Mouse (Mus musculus): Measurements from ENCODE around the gene 6430550D23Rik. TPM values are rescaled to one million over a fixed set of nuclear protein-coding genes. Genes with fewer than 3 reads are reported as not detected.
A peak's percentile ranks its signal among the peaks of the same experiment; 100 is the strongest.

Gene 6430550D23Rik
- polyA plus RNA-seq (2015; fragmentation: Nextera tagmentation; extraction: Ambion mirVana), result 0.68 and 2.5 TPM in 2 replicates

- peak; percentile 97 for DNase-seq (ENCODE audit: low spot score)
- H3K27me3 ChIP-seq (ENCODE audit: insufficient read depth, low read length), result no peaks in the 10 kb centered on the region
- H3K9me3 ChIP-seq (replicated peaks; ENCODE audit: low read length), result no peaks in the 10 kb centered on the region
- under 1% methylated on average over 44 of the region's 45 CpGs for WGBS
- H3K4me3 ChIP-seq (replicated peaks; ENCODE audit: low read depth, low read length), result peak within 1 kb of the TSS; percentile 69
- H3K4me1 ChIP-seq (replicated peaks; ENCODE audit: insufficient read depth, low read length), result peaks cover 5% of the 10 kb centered on the region; the same call in 1 of the 2 replicates
- TF ChIP-seq CTCF (IDR thresholded peaks at IDR 0.05; ENCODE audit: low read depth), result no peak
- H3K9ac ChIP-seq (ENCODE audit: low read depth, low read length), result peak within 1 kb of the TSS; percentile 72
- peaks cover 24% of the 10 kb centered on the region for H3K36me3 ChIP-seq (ENCODE audit: insufficient read depth, low read length)
- ATAC-seq (replicated peaks; ENCODE audit: low FRiP score, low read depth), result peak; percentile 99
- H3K27ac ChIP-seq, result peak within 1 kb of the TSS; percentile 79
- H3K4me2 ChIP-seq (ENCODE audit: low read length), result peak within 1 kb of the TSS; percentile 75
Observed at GRCm38 (mm10) chr2:156007888-156008532, at the start of gene 6430550D23Rik, which contains the start of gene Ergic3. Gene 6430550D23Rik (minus strand): TSS chr2:156007977. Gene Ergic3 (plus strand): TSS chr2:156008045.

- DNase-seq (ENCODE audit: low spot score) (no peak), ATAC-seq (replicated peaks; ENCODE audit: low FRiP score, low read depth) (no peak)
- Histone ChIP-seq H3K36me3 (ENCODE audit: insufficient read depth, low read length) (no peaks in the 10 kb centered on the region), H3K27me3 (ENCODE audit: insufficient read depth, low read length) (no peaks in the 10 kb centered on the region), H3K27ac (no peak within 1 kb of the TSS), H3K9ac (ENCODE audit: low read depth, low read length) (no peak within 1 kb of the TSS), H3K4me3 (replicated peaks; ENCODE audit: low read depth, low read length) (no peak within 1 kb of the TSS), H3K4me1 (replicated peaks; ENCODE audit: insufficient read depth, low read length) (0 out of 2 replicates have a peak, but pooled peaks cover 3% of the 10 kb centered on the region), H3K4me2 (ENCODE audit: low read length) (no peak within 1 kb of the TSS), H3K9me3 (replicated peaks; ENCODE audit: low read length) (no peaks in the 10 kb centered on the region)
- WGBS, result 77% methylated on average over 9 of the region's 9 CpGs
- TF ChIP-seq CTCF (IDR thresholded peaks at IDR 0.05; ENCODE audit: low read depth), result no peak
Observed at GRCm38 (mm10) chr2:156052816-156053215, 45.0 kb upstream of the 6430550D23Rik start, which contains the start of gene Fer1l4. Gene Fer1l4 (minus strand): TSS chr2:156052947.

GRCm38 (mm10) chr2:156047929-156048328, 40.2 kb upstream of the 6430550D23Rik start:
- TF ChIP-seq CTCF (IDR thresholded peaks at IDR 0.05; ENCODE audit: low read depth), result no peak
- H3K36me3 ChIP-seq (ENCODE audit: insufficient read depth, low read length), result no peaks in the 10 kb centered on the region
- 0 out of 2 replicates have a peak overlapping the region, but pooled peaks have one; percentile 17 for H3K4me3 ChIP-seq (replicated peaks; ENCODE audit: low read depth, low read length)
- ATAC-seq (replicated peaks; ENCODE audit: low FRiP score, low read depth) (no peak), DNase-seq (ENCODE audit: low spot score) (peak; percentile 40)
- no peak overlapping the region for H3K9ac ChIP-seq (ENCODE audit: low read depth, low read length)
- no peaks in the 10 kb centered on the region for H3K9me3 ChIP-seq (replicated peaks; ENCODE audit: low read length)
- no peaks in the 10 kb centered on the region for H3K27me3 ChIP-seq (ENCODE audit: insufficient read depth, low read length)
- WGBS, result 6% methylated on average over 19 of the region's 19 CpGs
- 0 out of 2 replicates have a peak, but pooled peaks cover 4% of the 10 kb centered on the region for H3K4me1 ChIP-seq (replicated peaks; ENCODE audit: insufficient read depth, low read length)
- peak overlapping the region; percentile 52 for H3K4me2 ChIP-seq (ENCODE audit: low read length)
- no peak overlapping the region for H3K27ac ChIP-seq

- no peaks in the 10 kb centered on the region for H3K36me3 ChIP-seq (ENCODE audit: insufficient read depth, low read length)
- no peaks in the 10 kb centered on the region for H3K27me3 ChIP-seq (ENCODE audit: insufficient read depth, low read length)
- ATAC-seq (replicated peaks; ENCODE audit: low FRiP score, low read depth) (no peak), DNase-seq (ENCODE audit: low spot score) (no peak)
- 0 out of 2 replicates have a peak, but pooled peaks cover 2% of the 10 kb centered on the region for H3K4me1 ChIP-seq (replicated peaks; ENCODE audit: insufficient read depth, low read length)
- no peak overlapping the region for H3K9ac ChIP-seq (ENCODE audit: low read depth, low read length)
- H3K27ac ChIP-seq, result no peak overlapping the region
- no peaks in the 10 kb centered on the region for H3K9me3 ChIP-seq (replicated peaks; ENCODE audit: low read length)
- H3K4me2 ChIP-seq (ENCODE audit: low read length), result no peak overlapping the region
- no peak for TF ChIP-seq CTCF (IDR thresholded peaks at IDR 0.05; ENCODE audit: low read depth)
- no peak overlapping the region for H3K4me3 ChIP-seq (replicated peaks; ENCODE audit: low read depth, low read length)
- WGBS, result 81% methylated on average over 8 of the region's 8 CpGs
Observed at GRCm38 (mm10) chr2:156042903-156043302, 35.1 kb upstream of the 6430550D23Rik start.

- no peak overlapping the region for H3K4me2 ChIP-seq (ENCODE audit: low read length)
- ATAC-seq (replicated peaks; ENCODE audit: low FRiP score, low read depth) (no peak), DNase-seq (ENCODE audit: low spot score) (no peak)
- H3K9me3 ChIP-seq (replicated peaks; ENCODE audit: low read length), result no peaks in the 10 kb centered on the region
- no peaks in the 10 kb centered on the region for H3K36me3 ChIP-seq (ENCODE audit: insufficient read depth, low read length)
- no peak overlapping the region for H3K4me3 ChIP-seq (replicated peaks; ENCODE audit: low read depth, low read length)
- no peak for TF ChIP-seq CTCF (IDR thresholded peaks at IDR 0.05; ENCODE audit: low read depth)
- no peak overlapping the region for H3K9ac ChIP-seq (ENCODE audit: low read depth, low read length)
- WGBS, result 84% methylated on average over 3 of the region's 3 CpGs
- H3K4me1 ChIP-seq (replicated peaks; ENCODE audit: insufficient read depth, low read length), result no peaks in the 10 kb centered on the region
- no peak overlapping the region for H3K27ac ChIP-seq
- no peaks in the 10 kb centered on the region for H3K27me3 ChIP-seq (ENCODE audit: insufficient read depth, low read length)
Observed at GRCm38 (mm10) chr2:156039390-156039789, 31.6 kb upstream of the 6430550D23Rik start.

DNA sequence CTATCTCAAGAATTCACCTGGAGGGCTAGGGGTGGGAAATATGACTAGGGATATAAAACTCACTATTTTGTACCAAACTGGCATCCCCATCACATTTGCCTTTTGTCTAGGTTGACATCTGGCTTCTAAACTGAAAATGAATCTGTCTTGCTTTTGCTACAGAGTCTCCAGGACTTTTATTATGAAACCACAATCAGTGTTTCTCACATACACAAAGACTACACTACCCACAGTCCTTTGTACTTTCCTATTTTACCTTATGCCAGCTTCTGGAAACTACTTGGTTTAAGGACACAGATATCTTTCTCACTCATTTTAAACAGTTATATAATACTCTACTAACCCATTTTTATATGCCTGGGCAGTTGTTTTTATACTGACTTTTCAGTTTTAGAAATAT, 17.7 kb upstream of the 6430550D23Rik start:
- Histone ChIP-seq H3K27ac (no peak overlapping the region), H3K9me3 (replicated peaks; ENCODE audit: low read length) (no peaks in the 10 kb centered on the region), H3K9ac (ENCODE audit: low read depth, low read length) (no peak overlapping the region), H3K4me3 (replicated peaks; ENCODE audit: low read depth, low read length) (no peak overlapping the region), H3K4me1 (replicated peaks; ENCODE audit: insufficient read depth, low read length) (no peaks in the 10 kb centered on the region), H3K4me2 (ENCODE audit: low read length) (no peak overlapping the region), H3K36me3 (ENCODE audit: insufficient read depth, low read length) (no peaks in the 10 kb centered on the region), H3K27me3 (ENCODE audit: insufficient read depth, low read length) (no peaks in the 10 kb centered on the region)
- DNase-seq (ENCODE audit: low spot score) (peak; percentile 21), ATAC-seq (replicated peaks; ENCODE audit: low FRiP score, low read depth) (no peak)
- no peak for TF ChIP-seq CTCF (IDR thresholded peaks at IDR 0.05; ENCODE audit: low read depth)

Measured in kidney, postnatal 0 days (tissue).